Mouse (Mus musculus): ENCODE measurements around the gene Ptx4. TPM values are rescaled to one million over a fixed set of nuclear protein-coding genes. Genes with fewer than 3 reads are reported as not detected.

Ptx4 gene
- total RNA-seq, 2 experiments from 2014 or later, result 4.4 to 6.6 TPM

Other genes starting within 250 kb of the Ptx4 start
- 10 to 100 TPM; 10.2 to 13.1 TPM for gene Nubp2, start 234.4 kb upstream of the Ptx4 start, total RNA-seq (2021)
- 10 to 100 TPM; 27.8 to 31.5 TPM for gene Spsb3, start 234.1 kb upstream of the Ptx4 start, total RNA-seq (2021)
- 10 to 100 TPM in 1 of 2 experiments, 1 to 10 TPM in 1; 8.8 to 10.4 TPM for gene Eme2, start 225.7 kb upstream of the Ptx4 start, total RNA-seq (2021)
- 100 to 1,000 TPM in 1 of 2 experiments, 10 to 100 TPM in 1; 85.9 to 105 TPM for gene Mrps34, start 225.6 kb upstream of the Ptx4 start, total RNA-seq (2021)
- gene Nme3, start 224.3 kb upstream of the Ptx4 start, total RNA-seq (2021), result 1 to 10 TPM; 7.7 to 9.8 TPM
- 10 to 100 TPM; 19.5 TPM for gene Mapk8ip3, start 183.8 kb upstream of the Ptx4 start, total RNA-seq (2021)
- 1 to 10 TPM; 5.5 to 8.6 TPM for gene Jpt2, start 160.1 kb upstream of the Ptx4 start, total RNA-seq (2021)
- gene Cramp1l, start 105.0 kb upstream of the Ptx4 start, total RNA-seq (2021), result 1 to 10 TPM; 6.8 to 6.9 TPM
- gene Ift140, start 104.7 kb upstream of the Ptx4 start, total RNA-seq (2021), result 1 to 10 TPM; 2.7 to 4.6 TPM
- gene Tmem204, start 37.2 kb upstream of the Ptx4 start, total RNA-seq (2021), result 10 to 100 TPM in 1 of 2 experiments, 1 to 10 TPM in 1; 9.4 to 11.0 TPM
- gene Telo2, start 4.8 kb upstream of the Ptx4 start, total RNA-seq (2021), result 1 to 10 TPM; 5.8 to 5.9 TPM
- gene Clcn7, start 12.6 kb downstream of the Ptx4 start, total RNA-seq (2021), result 10 to 100 TPM; 11.7 to 13.1 TPM
- gene Ccdc154, start 41.7 kb downstream of the Ptx4 start, total RNA-seq (2021), result not detected
- not detected for gene Gm38655, start 54.7 kb downstream of the Ptx4 start, total RNA-seq (2021)
- 10 to 100 TPM; 12.5 to 14.3 TPM for gene BC003965, start 63.8 kb downstream of the Ptx4 start, total RNA-seq (2021)
- gene Unkl, start 67.6 kb downstream of the Ptx4 start, total RNA-seq (2021), result 1 to 10 TPM; 4.4 to 4.5 TPM
- gene Gnptg, start 119.4 kb downstream of the Ptx4 start, total RNA-seq (2021), result 10 to 100 TPM; 12.9 to 15.9 TPM
- 10 to 100 TPM; 17.2 to 18.1 TPM for gene Tsr3, start 119.4 kb downstream of the Ptx4 start, total RNA-seq (2021)
- gene Baiap3, start 135.6 kb downstream of the Ptx4 start, total RNA-seq (2021), result not detected
- gene Ube2i, start 153.9 kb downstream of the Ptx4 start, total RNA-seq (2021), result 10 to 100 TPM; 59.1 to 62.2 TPM
- 1 to 10 TPM in 1 of 2 experiments, under 1 TPM in 1; 0.59 to 1.2 TPM for gene Prss34, start 177.6 kb downstream of the Ptx4 start, total RNA-seq (2021)
- not detected for gene Prss28, start 187.9 kb downstream of the Ptx4 start, total RNA-seq (2021)
- gene Prss29, start 197.9 kb downstream of the Ptx4 start, total RNA-seq (2021), result not detected
- 1 to 10 TPM; 1.3 to 3.1 TPM for gene Tpsab1, start 224.8 kb downstream of the Ptx4 start, total RNA-seq (2021)
- gene Tpsb2, start 245.5 kb downstream of the Ptx4 start, total RNA-seq (2021), result 1 to 10 TPM; 3.4 to 7.6 TPM
- gene Tpsg1, start 248.5 kb downstream of the Ptx4 start, total RNA-seq (2021), result not detected